Mouse (Mus musculus): ENCODE measurements around the gene Dpp6. TPM values are rescaled to one million over a fixed set of nuclear protein-coding genes. Genes with fewer than 3 reads are reported as not detected.

Dpp6 gene
- polyA plus RNA-seq, 1 experiment from 2014 or later, result 0.36 TPM

- Histone ChIP-seq H3K9me3 (ENCODE audit: control insufficient read depth, low read length) (no peaks in the 10 kb centered on the region), H3K27ac (replicated peaks in 1 of 2; ENCODE audit: control insufficient read depth in 1 of 2, insufficient read depth in 1 of 2, low read depth in 2 of 2, low read length in 2 of 2) (no peak overlapping the region), H3K36me3 (ENCODE audit: control insufficient read depth, insufficient read depth, low read length) (no peaks in the 10 kb centered on the region), H3K4me2 (ENCODE audit: low read length) (no peak overlapping the region), H3K4me1 (ENCODE audit: control insufficient read depth in 2 of 2, insufficient read depth in 2 of 2, low read length in 2 of 2) (no peaks in the 10 kb centered on the region), H3K4me3 (ENCODE audit: control insufficient read depth in 1 of 2, insufficient read depth in 1 of 2, low read depth in 1 of 2, low read length in 2 of 2) (no peak overlapping the region), H3K27me3 (ENCODE audit: control insufficient read depth, insufficient read depth, low read length) (no peaks in the 10 kb centered on the region), H3K9ac (ENCODE audit: low read length) (no peak overlapping the region)
- ATAC-seq (ENCODE audit: insufficient number of reproducible peaks, insufficient read depth, low FRiP score, low read depth), result no peak
Observed at GRCm38 (mm10) chr5:27009157-27009556, 192.2 kb downstream of the Dpp6 start.

- Histone ChIP-seq H3K4me3 (ENCODE audit: control insufficient read depth in 1 of 2, insufficient read depth in 1 of 2, low read depth in 1 of 2, low read length in 2 of 2) (no peak overlapping the region), H3K4me2 (ENCODE audit: low read length) (no peak overlapping the region), H3K36me3 (ENCODE audit: control insufficient read depth, insufficient read depth, low read length) (no peaks in the 10 kb centered on the region), H3K9me3 (ENCODE audit: control insufficient read depth, low read length) (no peaks in the 10 kb centered on the region), H3K27ac (replicated peaks in 1 of 2; ENCODE audit: control insufficient read depth in 1 of 2, insufficient read depth in 1 of 2, low read depth in 2 of 2, low read length in 2 of 2) (no peak overlapping the region), H3K27me3 (ENCODE audit: control insufficient read depth, insufficient read depth, low read length) (no peaks in the 10 kb centered on the region), H3K9ac (ENCODE audit: low read length) (no peak overlapping the region), H3K4me1 (ENCODE audit: control insufficient read depth in 2 of 2, insufficient read depth in 2 of 2, low read length in 2 of 2) (no peaks in the 10 kb centered on the region)
- WGBS, result 82% methylated on average over 5 of the region's 5 CpGs
- ATAC-seq (ENCODE audit: insufficient number of reproducible peaks, insufficient read depth, low FRiP score, low read depth), result no peak
Observed at GRCm38 (mm10) chr5:27010582-27010981, 193.6 kb downstream of the Dpp6 start.

- H3K27me3 ChIP-seq (ENCODE audit: control insufficient read depth, insufficient read depth, low read length), result no peaks in the 10 kb centered on the region
- H3K27ac ChIP-seq (replicated peaks in 1 of 2; ENCODE audit: control insufficient read depth in 1 of 2, insufficient read depth in 1 of 2, low read depth in 2 of 2, low read length in 2 of 2), result no peak overlapping the region
- H3K36me3 ChIP-seq (ENCODE audit: control insufficient read depth, insufficient read depth, low read length), result no peaks in the 10 kb centered on the region
- no peak overlapping the region for H3K9ac ChIP-seq (ENCODE audit: low read length)
- no peak overlapping the region for H3K4me3 ChIP-seq (ENCODE audit: control insufficient read depth in 1 of 2, insufficient read depth in 1 of 2, low read depth in 1 of 2, low read length in 2 of 2)
- H3K4me1 ChIP-seq (ENCODE audit: control insufficient read depth in 2 of 2, insufficient read depth in 2 of 2, low read length in 2 of 2), result no peaks in the 10 kb centered on the region
- H3K4me2 ChIP-seq (ENCODE audit: low read length), result no peak overlapping the region
- WGBS, result 43% methylated on average over 3 of the region's 3 CpGs
- no peak for ATAC-seq (ENCODE audit: insufficient number of reproducible peaks, insufficient read depth, low FRiP score, low read depth)
- no peaks in the 10 kb centered on the region for H3K9me3 ChIP-seq (ENCODE audit: control insufficient read depth, low read length)
Observed at GRCm38 (mm10) chr5:27018314-27018956, 201.4 kb downstream of the Dpp6 start.

DNA sequence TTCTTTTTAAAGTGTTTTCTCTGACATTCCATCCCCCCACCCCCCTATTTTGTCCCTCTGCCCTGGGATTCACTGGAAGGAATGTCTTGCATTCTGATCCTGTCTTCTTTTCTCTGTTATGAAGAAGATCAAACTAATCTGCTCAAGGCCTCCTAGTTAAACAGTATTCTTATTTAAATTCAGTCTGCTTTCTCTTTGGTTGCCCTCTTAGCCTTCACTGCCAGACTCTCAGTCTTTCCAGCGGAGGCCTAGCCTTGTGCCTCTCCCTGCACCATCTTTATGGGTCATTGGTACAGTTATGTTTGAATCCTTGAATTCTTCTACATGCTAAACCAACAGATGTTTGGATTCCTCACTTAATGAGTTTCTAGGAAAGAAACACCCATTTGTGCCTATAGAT is 211.6 kb downstream of the Dpp6 start:
- Histone ChIP-seq H3K4me3 (ENCODE audit: control insufficient read depth in 1 of 2, insufficient read depth in 1 of 2, low read depth in 1 of 2, low read length in 2 of 2) (no peak overlapping the region), H3K36me3 (ENCODE audit: control insufficient read depth, insufficient read depth, low read length) (no peaks in the 10 kb centered on the region), H3K9me3 (ENCODE audit: control insufficient read depth, low read length) (no peaks in the 10 kb centered on the region), H3K4me2 (ENCODE audit: low read length) (no peak overlapping the region), H3K9ac (ENCODE audit: low read length) (no peak overlapping the region), H3K4me1 (ENCODE audit: control insufficient read depth in 2 of 2, insufficient read depth in 2 of 2, low read length in 2 of 2) (no peaks in the 10 kb centered on the region), H3K27me3 (ENCODE audit: control insufficient read depth, insufficient read depth, low read length) (no peaks in the 10 kb centered on the region), H3K27ac (replicated peaks in 1 of 2; ENCODE audit: control insufficient read depth in 1 of 2, insufficient read depth in 1 of 2, low read depth in 2 of 2, low read length in 2 of 2) (no peak overlapping the region)
- ATAC-seq (ENCODE audit: insufficient number of reproducible peaks, insufficient read depth, low FRiP score, low read depth), result no peak
- 63% methylated on average over 1 of the region's 1 CpGs for WGBS

DNA sequence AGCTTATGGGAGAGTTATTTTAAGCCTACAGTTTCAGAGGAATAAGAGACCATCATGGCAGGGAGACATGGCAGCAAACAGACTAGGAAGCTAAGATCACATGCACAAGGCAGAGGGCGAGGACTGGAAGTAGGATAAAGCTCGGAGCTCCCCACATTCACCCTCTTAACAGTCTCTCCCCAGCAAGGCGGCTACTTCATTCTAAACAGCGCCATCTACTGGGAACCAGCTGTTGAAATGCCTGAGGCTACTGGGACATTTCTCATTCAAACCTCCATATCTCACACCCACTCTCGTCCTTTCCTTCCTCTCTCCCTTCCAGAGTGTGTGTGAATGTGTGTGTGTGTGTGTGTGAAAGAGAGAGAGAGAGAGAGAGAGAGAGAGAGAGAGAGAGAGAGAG is 212.8 kb downstream of the Dpp6 start:
- no peak overlapping the region for H3K27ac ChIP-seq (replicated peaks in 1 of 2; ENCODE audit: control insufficient read depth in 1 of 2, insufficient read depth in 1 of 2, low read depth in 2 of 2, low read length in 2 of 2)
- no peaks in the 10 kb centered on the region for H3K9me3 ChIP-seq (ENCODE audit: control insufficient read depth, low read length)
- 6% methylated on average over 5 of the region's 5 CpGs for WGBS
- ATAC-seq (ENCODE audit: insufficient number of reproducible peaks, insufficient read depth, low FRiP score, low read depth), result no peak
- no peak overlapping the region for H3K4me2 ChIP-seq (ENCODE audit: low read length)
- no peak overlapping the region for H3K9ac ChIP-seq (ENCODE audit: low read length)
- no peaks in the 10 kb centered on the region for H3K4me1 ChIP-seq (ENCODE audit: control insufficient read depth in 2 of 2, insufficient read depth in 2 of 2, low read length in 2 of 2)
- H3K36me3 ChIP-seq (ENCODE audit: control insufficient read depth, insufficient read depth, low read length), result no peaks in the 10 kb centered on the region
- H3K27me3 ChIP-seq (ENCODE audit: control insufficient read depth, insufficient read depth, low read length), result no peaks in the 10 kb centered on the region
- H3K4me3 ChIP-seq (ENCODE audit: control insufficient read depth in 1 of 2, insufficient read depth in 1 of 2, low read depth in 1 of 2, low read length in 2 of 2), result no peak overlapping the region

- 41% methylated on average over 4 of the region's 4 CpGs for WGBS
- H3K4me3 ChIP-seq (ENCODE audit: control insufficient read depth in 1 of 2, insufficient read depth in 1 of 2, low read depth in 1 of 2, low read length in 2 of 2), result no peak overlapping the region
Observed at GRCm38 (mm10) chr5:27034858-27035257, 217.9 kb downstream of the Dpp6 start.

GRCm38 (mm10) chr5:27035291-27035690 is 218.3 kb downstream of the Dpp6 start:
- ATAC-seq (ENCODE audit: insufficient number of reproducible peaks, insufficient read depth, low FRiP score, low read depth), result no peak
- WGBS, result 26% methylated on average over 1 of the region's 1 CpGs

More at GRCm38 (mm10) chr5:27034858-27035257, 217.9 kb downstream of the Dpp6 start:
- H3K9me3 ChIP-seq (ENCODE audit: control insufficient read depth, low read length), result no peaks in the 10 kb centered on the region
- no peaks in the 10 kb centered on the region for H3K27me3 ChIP-seq (ENCODE audit: control insufficient read depth, insufficient read depth, low read length)
- no peak for ATAC-seq (ENCODE audit: insufficient number of reproducible peaks, insufficient read depth, low FRiP score, low read depth)
- no peaks in the 10 kb centered on the region for H3K4me1 ChIP-seq (ENCODE audit: control insufficient read depth in 2 of 2, insufficient read depth in 2 of 2, low read length in 2 of 2)
- no peak overlapping the region for H3K9ac ChIP-seq (ENCODE audit: low read length)
- no peak overlapping the region for H3K4me2 ChIP-seq (ENCODE audit: low read length)
- H3K27ac ChIP-seq (replicated peaks in 1 of 2; ENCODE audit: control insufficient read depth in 1 of 2, insufficient read depth in 1 of 2, low read depth in 2 of 2, low read length in 2 of 2), result no peak overlapping the region
- H3K36me3 ChIP-seq (ENCODE audit: control insufficient read depth, insufficient read depth, low read length), result no peaks in the 10 kb centered on the region

DNA sequence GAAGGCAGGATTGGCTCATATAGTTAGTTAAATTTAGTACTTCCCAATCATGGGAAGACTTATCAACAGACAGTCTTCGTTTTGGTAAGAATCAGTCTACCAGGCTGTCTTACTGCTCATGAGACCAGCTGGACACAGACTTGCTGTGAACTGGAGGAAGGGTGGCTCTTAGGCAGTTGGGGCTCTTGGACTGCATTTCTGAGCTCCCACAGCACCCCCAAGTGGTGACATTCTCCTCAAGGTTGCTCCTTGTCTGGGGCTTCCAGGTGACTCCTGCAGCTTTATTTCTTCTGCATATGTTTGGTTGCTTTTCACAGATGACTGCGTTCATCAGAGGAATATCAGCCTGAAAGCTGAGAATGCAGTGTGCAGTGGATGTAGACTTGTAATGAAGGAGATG is 218.9 kb downstream of the Dpp6 start:
- 21% methylated on average over 2 of the region's 2 CpGs for WGBS

More at GRCm38 (mm10) chr5:27035291-27035690, 218.3 kb downstream of the Dpp6 start:
- Histone ChIP-seq H3K9me3 (ENCODE audit: control insufficient read depth, low read length) (no peaks in the 10 kb centered on the region), H3K27me3 (ENCODE audit: control insufficient read depth, insufficient read depth, low read length) (no peaks in the 10 kb centered on the region), H3K4me3 (ENCODE audit: control insufficient read depth in 1 of 2, insufficient read depth in 1 of 2, low read depth in 1 of 2, low read length in 2 of 2) (no peak overlapping the region), H3K4me1 (ENCODE audit: control insufficient read depth in 2 of 2, insufficient read depth in 2 of 2, low read length in 2 of 2) (no peaks in the 10 kb centered on the region), H3K9ac (ENCODE audit: low read length) (no peak overlapping the region), H3K36me3 (ENCODE audit: control insufficient read depth, insufficient read depth, low read length) (no peaks in the 10 kb centered on the region), H3K27ac (replicated peaks in 1 of 2; ENCODE audit: control insufficient read depth in 1 of 2, insufficient read depth in 1 of 2, low read depth in 2 of 2, low read length in 2 of 2) (no peak overlapping the region), H3K4me2 (ENCODE audit: low read length) (no peak overlapping the region)

More for the DNA sequence above, 218.9 kb downstream of the Dpp6 start:
- Histone ChIP-seq H3K4me3 (ENCODE audit: control insufficient read depth in 1 of 2, insufficient read depth in 1 of 2, low read depth in 1 of 2, low read length in 2 of 2) (no peak overlapping the region), H3K27ac (replicated peaks in 1 of 2; ENCODE audit: control insufficient read depth in 1 of 2, insufficient read depth in 1 of 2, low read depth in 2 of 2, low read length in 2 of 2) (no peak overlapping the region), H3K4me2 (ENCODE audit: low read length) (no peak overlapping the region), H3K27me3 (ENCODE audit: control insufficient read depth, insufficient read depth, low read length) (no peaks in the 10 kb centered on the region), H3K36me3 (ENCODE audit: control insufficient read depth, insufficient read depth, low read length) (no peaks in the 10 kb centered on the region), H3K9me3 (ENCODE audit: control insufficient read depth, low read length) (no peaks in the 10 kb centered on the region), H3K9ac (ENCODE audit: low read length) (no peak overlapping the region), H3K4me1 (ENCODE audit: control insufficient read depth in 2 of 2, insufficient read depth in 2 of 2, low read length in 2 of 2) (no peaks in the 10 kb centered on the region)
- ATAC-seq (ENCODE audit: insufficient number of reproducible peaks, insufficient read depth, low FRiP score, low read depth), result no peak

Measured in heart, embryonic 14.5 days (tissue).